Comparison of ENCODE assay signal across 14 mouse cellular contexts in genomic region chr2:121038851-121039250, GRCm38 (mm10). TPM values are rescaled to one million over a fixed set of nuclear protein-coding genes. Genes with fewer than 3 reads are reported as not detected.
"Had no signal": no experiment of that assay in that cellular context is flagged by ENCODE, and none has a peak within 500 bp of the region (broad histone marks: within the 10 kb centered on the region; RNA-seq: fewer than 3 reads in every experiment).

No protein-coding gene starts in this region.

RNA-seq across cellular contexts. Expression of gene Tgm5, which starts 46.8 kb away (rescaled TPM):
- polyA plus RNA-seq: heart, embryonic 11.5 days; heart, embryonic 12.5 days; heart, embryonic 14.5 days; heart, embryonic 15.5 days; heart, embryonic 16.5 days; heart, postnatal 0 days; hindbrain, embryonic 10.5 days; hindbrain, embryonic 11.5 days; hindbrain, embryonic 12.5 days; hindbrain, embryonic 13.5 days; hindbrain, embryonic 15.5 days; inflammation-experienced regulatory T-cells, adult 6 months; intestine, embryonic 15.5 days; intestine, embryonic 16.5 days had no signal
